Mouse (Mus musculus) liver, embryonic 14.5 days (tissue): Measurements from ENCODE around the gene Fxyd7. TPM values are rescaled to one million over a fixed set of nuclear protein-coding genes. Genes with fewer than 3 reads are reported as not detected.
A peak's percentile ranks its signal among the peaks of the same experiment; 100 is the strongest.

Experiments used
- ATAC-seq: fragments of 200-750 bp; cut with Nextera tagmentation; 2 replicates; pipeline ENCODE4 v1.8.0; 2017; ENCODE audit warnings: moderate number of reproducible peaks, mild to moderate bottlenecking, moderate library complexity; ENCODE audit not compliant: insufficient read depth
- DNase-seq, 3 experiments: peaks; one replicate each; pipeline ENCODE4 v3.0.0-alpha.2; 2012 to 2013; ENCODE audit warnings: low read depth in 3 of 3, low spot score in 3 of 3
- H3K27ac ChIP-seq: fragments of 300-500 bp; sonication (generic); 2 replicates; pipeline ENCODE4 v1.5.1; 2014; ENCODE audit warnings: moderate library complexity, mild to moderate bottlenecking, control low read depth, inconsistent platforms
- H3K27me3 ChIP-seq: fragments of 300-500 bp; sonication (generic); 2 replicates; pipeline ENCODE4 v1.6.1; 2014; ENCODE audit warnings: mild to moderate bottlenecking, low read length, moderate library complexity; ENCODE audit not compliant: control insufficient read depth, insufficient read depth
- H3K36me3 ChIP-seq: fragments of 300-500 bp; sonication (generic); replicated peaks from 2 replicates; pipeline ENCODE4 v1.6.1; 2014; ENCODE audit warnings: low read depth; ENCODE audit not compliant: control insufficient read depth, insufficient read depth
- H3K4me1 ChIP-seq, 2 experiments: fragments of 200-500 bp in 1 of 2; fragments of 300-500 bp in 1 of 2; sonication (generic) in 1 of 2; replicated peaks; 2 replicates each; pipeline ENCODE4 v1.6.1; 2012 to 2014; ENCODE audit warnings: antibody characterized with exemption in 1 of 2, inconsistent platforms in 1 of 2, low read length in 1 of 2; ENCODE audit not compliant: control insufficient read depth in 2 of 2, insufficient read depth in 2 of 2
- H3K4me2 ChIP-seq: fragments of 300-500 bp; sonication (generic); 2 replicates; pipeline ENCODE4 v1.6.1; 2014; ENCODE audit warnings: low read depth, mild to moderate bottlenecking, control low read depth, moderate library complexity
- H3K4me3 ChIP-seq, 2 experiments: fragments of 200-500 bp in 1 of 2; fragments of 300-500 bp in 1 of 2; sonication (generic) in 1 of 2; 2 replicates each; pipeline ENCODE4 v1.5.1; 2012 to 2014; ENCODE audit warnings: low read depth in 2 of 2, low read length in 2 of 2, mild to moderate bottlenecking in 2 of 2, control low read depth in 1 of 2, inconsistent platforms in 1 of 2, moderate library complexity in 1 of 2; ENCODE audit not compliant: insufficient read depth in 1 of 2
- H3K9ac ChIP-seq: fragments of 300-500 bp; sonication (generic); replicated peaks from 2 replicates; pipeline ENCODE4 v1.6.1; 2014; ENCODE audit warnings: mild to moderate bottlenecking, control low read depth, moderate library complexity
- H3K9me3 ChIP-seq: fragments of 300-500 bp; sonication (generic); 2 replicates; pipeline ENCODE4 v1.6.1; 2016; ENCODE audit warnings: low read length, mixed read lengths; ENCODE audit not compliant: control insufficient read depth
- CTCF ChIP-seq: IDR thresholded peaks from 2 replicates; pipeline ENCODE4 v1.5.1; 2016; ENCODE audit warnings: antibody characterized with exemption, low read depth, control low read depth
- EP300 ChIP-seq: IDR thresholded peaks from 2 replicates; pipeline ENCODE4 v1.6.1; 2016; ENCODE audit warnings: antibody characterized with exemption, low read depth
- WGBS: fragments of 180-500 bp; shearing (Covaris S2); extraction: QIAGEN DNeasy Blood & Tissue Kit; methylation state at CpG from one replicate; pipeline ENCODE4 v1.1.7; 2014; ENCODE audit not compliant: insufficient replicate concordance; 5-methylcytosine and 5-hydroxymethylcytosine counted together
- polyA plus RNA-seq, 2 experiments: library from polyadenylated mRNA; depleted of rRNA in 1 of 2; stranded (reverse) in 1 of 2; unstranded in 1 of 2; fragments of >200 nt; fragmentation: Nextera tagmentation in 1 of 2; extraction: Ambion mirVana in 1 of 2; gene quantifications; 2 replicates each; pipeline versions ENCODE4 v1.2.1 to v1.2.3; 2012 to 2014

The Fxyd7 gene
- polyA plus RNA-seq, 2 experiments, result 0.21 to 0.23 TPM

DNA sequence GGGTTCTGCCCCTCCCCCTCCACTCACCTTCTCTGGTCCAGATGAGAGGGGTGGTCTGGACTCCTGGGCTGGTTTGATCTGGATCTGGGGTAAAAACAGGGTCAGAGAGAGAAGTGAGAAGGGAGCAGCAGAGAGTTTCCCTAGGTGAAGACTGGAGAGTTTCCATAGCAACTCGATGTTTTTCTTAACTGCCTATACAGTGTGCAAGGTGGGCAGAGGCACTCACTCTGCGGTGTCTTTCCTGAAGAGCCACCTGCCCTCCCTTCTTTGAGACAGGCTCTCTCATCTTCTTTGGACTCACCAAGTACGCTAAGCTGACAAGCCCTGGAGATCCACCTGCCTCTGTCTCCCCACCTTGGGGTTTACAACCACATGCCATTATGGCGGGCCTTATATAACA is 12.3 kb downstream of the Fxyd7 start:
- no peak for ATAC-seq

DNA sequence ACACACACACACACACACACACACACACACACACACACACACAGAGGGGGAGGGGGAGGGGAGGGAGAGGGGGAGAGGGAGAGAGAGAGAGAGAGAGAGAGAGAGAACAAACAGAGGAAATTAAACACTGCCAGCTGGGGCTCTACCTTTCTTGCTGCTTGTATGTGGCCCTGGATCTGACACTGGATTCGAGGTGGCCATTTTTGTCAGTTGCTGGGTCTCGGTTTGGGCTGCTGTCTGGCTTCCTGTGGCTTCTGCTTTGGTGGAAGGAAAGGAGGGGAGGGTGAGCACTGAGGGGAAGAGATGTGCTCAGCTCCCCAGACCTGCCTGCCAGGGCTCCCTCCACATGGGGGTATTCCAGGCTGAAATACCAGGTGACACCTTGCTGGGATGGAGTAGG is 13.6 kb downstream of the Fxyd7 start:
- TF ChIP-seq CTCF (no peak), EP300 (no peak)
- Histone ChIP-seq H3K9ac (no peak overlapping the region), H3K9me3 (no peaks in the 10 kb centered on the region), H3K4me3 (no peak overlapping the region), H3K36me3 (no peaks in the 10 kb centered on the region), H3K27ac (no peak overlapping the region), H3K4me2 (no peak overlapping the region), H3K27me3 (no peaks in the 10 kb centered on the region; the same call in 1 of the 2 replicates), H3K4me1 (peaks cover 0 to 13% of the 10 kb centered on the region in 2 experiments; a peak in 2 of 4 replicates)
- no peak for DNase-seq
- no peak for ATAC-seq
- WGBS, result 17% methylated on average over 2 of the region's 2 CpGs

More for the DNA sequence above, 12.3 kb downstream of the Fxyd7 start:
- Histone ChIP-seq H3K27me3 (no peaks in the 10 kb centered on the region; the same call in 1 of the 2 replicates), H3K9me3 (no peaks in the 10 kb centered on the region), H3K27ac (no peak overlapping the region), H3K9ac (no peak overlapping the region), H3K4me1 (peaks cover 0 to 7% of the 10 kb centered on the region in 2 experiments; a peak in 2 of 4 replicates), H3K4me3 (no peak overlapping the region), H3K36me3 (no peaks in the 10 kb centered on the region), H3K4me2 (no peak overlapping the region)
- no peak for TF ChIP-seq EP300
- TF ChIP-seq CTCF, result no peak
- WGBS, result 80% methylated on average over 4 of the region's 4 CpGs
- no peak for DNase-seq

GRCm38 (mm10) chr7:31036917-31037316 is 14.3 kb downstream of the Fxyd7 start:
- 47% methylated on average over 7 of the region's 7 CpGs for WGBS
- Histone ChIP-seq H3K4me1 (peaks cover 0 to 17% of the 10 kb centered on the region in 2 experiments; a peak in 2 of 4 replicates), H3K4me2 (no peak overlapping the region), H3K9ac (no peak overlapping the region), H3K9me3 (no peaks in the 10 kb centered on the region), H3K4me3 (no peak overlapping the region), H3K27ac (no peak overlapping the region), H3K36me3 (no peaks in the 10 kb centered on the region), H3K27me3 (no peaks in the 10 kb centered on the region; the same call in 1 of the 2 replicates)
- ATAC-seq (no peak), DNase-seq (no peak)
- TF ChIP-seq EP300 (no peak), CTCF (no peak)

GRCm38 (mm10) chr7:31035291-31035690 is 16.0 kb downstream of the Fxyd7 start:
- Histone ChIP-seq H3K27me3 (no peaks in the 10 kb centered on the region), H3K36me3 (no peaks in the 10 kb centered on the region), H3K4me2 (no peak overlapping the region), H3K9ac (no peak overlapping the region), H3K9me3 (no peaks in the 10 kb centered on the region), H3K4me3 (no peak overlapping the region), H3K27ac (no peak overlapping the region), H3K4me1 (peaks cover 0 to 17% of the 10 kb centered on the region in 2 experiments; a peak in 2 of 4 replicates)
- 63% methylated on average over 11 of the region's 11 CpGs for WGBS
- ATAC-seq, result no peak
- TF ChIP-seq EP300 (no peak), CTCF (no peak)
- DNase-seq, result no peak

GRCm38 (mm10) chr7:31034789-31035188 is 16.5 kb downstream of the Fxyd7 start:
- no peak for DNase-seq
- ATAC-seq, result no peak
- 42% methylated on average over 11 of the region's 11 CpGs for WGBS

More at GRCm38 (mm10) chr7:31034789-31035188, 16.5 kb downstream of the Fxyd7 start:
- no peaks in the 10 kb centered on the region for H3K27me3 ChIP-seq
- H3K4me3 ChIP-seq, result no peak overlapping the region
- no peaks in the 10 kb centered on the region for H3K9me3 ChIP-seq
- TF ChIP-seq CTCF, result peak; percentile 72
- no peak for TF ChIP-seq EP300
- no peak overlapping the region for H3K27ac ChIP-seq
- no peaks in the 10 kb centered on the region for H3K36me3 ChIP-seq
- peaks cover 0 to 17% of the 10 kb centered on the region in 2 experiments; a peak in 2 of 4 replicates for H3K4me1 ChIP-seq
- H3K4me2 ChIP-seq, result no peak overlapping the region
- no peak overlapping the region for H3K9ac ChIP-seq
